8 mouse cellular contexts compared by ENCODE assay signal in the genomic region with DNA sequence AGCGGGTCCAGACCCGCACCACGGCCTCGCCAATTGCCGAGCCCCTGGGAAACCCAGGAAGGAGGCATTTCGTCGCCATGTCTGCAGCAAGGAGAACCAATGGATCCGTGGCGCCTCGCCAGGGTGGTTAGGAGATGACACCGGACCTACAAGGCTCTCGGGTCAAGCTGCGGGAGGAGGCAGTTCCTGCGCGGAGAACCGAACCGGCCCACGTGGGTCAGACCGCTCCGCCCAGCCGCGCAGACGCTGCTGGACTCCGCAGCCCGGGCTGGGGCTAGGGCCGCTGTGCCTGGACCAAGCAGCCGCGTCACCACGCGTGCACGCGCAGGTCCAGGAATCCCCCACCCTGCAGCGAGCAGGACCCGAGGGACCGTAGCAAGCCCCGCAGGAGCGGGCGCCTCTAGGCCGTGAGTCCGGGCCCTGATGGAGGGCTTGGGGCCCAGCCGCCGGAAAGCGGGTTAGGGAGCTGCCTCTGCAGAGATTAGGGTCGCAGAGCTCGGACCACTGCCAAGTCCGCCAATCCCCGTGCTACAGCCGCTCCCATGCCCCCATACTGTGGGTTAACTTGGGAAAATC. TPM values are rescaled to one million over a fixed set of nuclear protein-coding genes. Genes with fewer than 3 reads are reported as not detected.
A peak's percentile ranks its signal among the peaks of the same experiment; 100 is the strongest.
DNase-seq lines count a peak whose midpoint lies in the region; ATAC-seq and TF ChIP-seq lines count a peak whose summit lies in the region.

A gene (plus strand): TSS at position 213 of the 576 bp plus-strand sequence.

- no peaks in the 10 kb centered on the region for H3K27me3 ChIP-seq in Patski
- H3K27me3 ChIP-seq in hindbrain, embryonic 13.5 days: peaks cover 76% of the 10 kb centered on the region

- POLR2A ChIA-PET in Patski (lab: Charles Lee): no interaction called here

- peak within 1 kb of the TSS; percentile 82 for H3K4me2 ChIP-seq in hindbrain, embryonic 13.5 days

- H3K4me3 ChIP-seq in hindbrain, embryonic 13.5 days: peak within 1 kb of the TSS; percentile 58

- H3K9ac ChIP-seq in hindbrain, embryonic 13.5 days: peak within 1 kb of the TSS; percentile 87

- CTCF ChIA-PET in Patski (lab: Charles Lee): interaction anchor here (1.7 kb wide), 1 partner anchor 9 kb away, joined by 5 read pairs; no protein-coding TSS in a partner anchor

- peak; percentile 83 for ATAC-seq in Patski
- ATAC-seq in hindbrain, embryonic 13.5 days (ENCODE audit: low FRiP score): peak; percentile 91

- no peak for TF ChIP-seq CTCF in Patski (IDR thresholded peaks at IDR 0.05)

- no peaks in the 10 kb centered on the region; the same call in 1 of the 2 replicates for H3K4me1 ChIP-seq in hindbrain, embryonic 13.5 days (replicated peaks)

- H3K36me3 ChIP-seq in hindbrain, embryonic 13.5 days: peaks cover 4% of the 10 kb centered on the region; the same call in 1 of the 2 replicates

- no peaks in the 10 kb centered on the region for H3K9me3 ChIP-seq in hindbrain, embryonic 13.5 days

- under 1% methylated on average over 48 of the region's 48 CpGs for WGBS in hindbrain, embryonic 13.5 days

- H3K27ac ChIP-seq in hindbrain, embryonic 13.5 days: peak within 1 kb of the TSS; percentile 71

- in situ Hi-C loops in Patski (cut with MboI; ENCODE audit: low pct_unique_long_range_greater_than_20kb): loop anchor here (5.0 to 10.0 kb wide), 2 partner anchors 133 to 225 kb away; no protein-coding TSS in a partner anchor

- DNase-seq in Patski (ENCODE audit: low read depth, low spot score): no peak
- DNase-seq in cerebellum, postnatal 14 days: peak; percentile 90 to 92
- DNase-seq in frontal cortex, postnatal 36 days (ENCODE audit: low spot score in 2 of 2): peak; percentile 83 to 86
- peak; percentile 74 to 75 for DNase-seq in layer of hippocampus, postnatal 25 days (ENCODE audit: extremely low spot score in 1 of 2, low spot score in 1 of 2)
- peak; percentile 91 for DNase-seq in lung, postnatal 10 days
- peak; percentile 69 for DNase-seq in ovary, postnatal 14 days (ENCODE audit: low spot score)
- DNase-seq in urinary bladder, adult 18-20 months (ENCODE audit: low spot score in 2 of 2): peak; percentile 64 to 76

RNA-seq across cellular contexts. Expression of the gene that starts here (rescaled TPM):
- polyA plus RNA-seq in Patski (2021): 10.7 TPM
- polyA plus RNA-seq in hindbrain, embryonic 13.5 days (2015; fragmentation: Nextera tagmentation; extraction: Ambion mirVana): 7.9 and 9.2 TPM in 2 replicates
- total RNA-seq in layer of hippocampus, postnatal 25 days (2021): 10 to 100 TPM; 67.6 to 70.2 TPM
